Mouse (Mus musculus): ENCODE measurements around the gene Cdk18. TPM values are rescaled to one million over a fixed set of nuclear protein-coding genes. Genes with fewer than 3 reads are reported as not detected.

The Cdk18 gene
- polyA plus RNA-seq, 1 experiment from 2014 or later: 9.3 TPM

Other genes with a start within 250 kb of the Cdk18 start
- gene Nucks1, start 229.2 kb downstream of the Cdk18 start, polyA plus RNA-seq (2015; fragmentation: Nextera tagmentation; extraction: Ambion mirVana): 77.9 and 83.0 TPM in 2 replicates
- 8.6 and 9.7 TPM in 2 replicates for gene Slc45a3, start 176.7 kb downstream of the Cdk18 start, polyA plus RNA-seq (2015; fragmentation: Nextera tagmentation; extraction: Ambion mirVana)
- 19.0 and 23.2 TPM in 2 replicates for gene Elk4, start 132.1 kb downstream of the Cdk18 start, polyA plus RNA-seq (2015; fragmentation: Nextera tagmentation; extraction: Ambion mirVana)
- 17.5 and 18.5 TPM in 2 replicates for gene Mfsd4a, start 71.6 kb downstream of the Cdk18 start, polyA plus RNA-seq (2015; fragmentation: Nextera tagmentation; extraction: Ambion mirVana)
- gene Lemd1, start 51.7 kb upstream of the Cdk18 start, polyA plus RNA-seq (2015; fragmentation: Nextera tagmentation; extraction: Ambion mirVana): 0.21 and 0.32 TPM in 2 replicates
- gene AC124108.1, start 51.8 kb upstream of the Cdk18 start, polyA plus RNA-seq (2015; fragmentation: Nextera tagmentation; extraction: Ambion mirVana): 0.10 and 0.13 TPM in 2 replicates
- not detected in 2 replicates for gene Gm10188, start 90.1 kb upstream of the Cdk18 start, polyA plus RNA-seq (2015; fragmentation: Nextera tagmentation; extraction: Ambion mirVana)
- gene Klhdc8a, start 158.9 kb upstream of the Cdk18 start, polyA plus RNA-seq (2015; fragmentation: Nextera tagmentation; extraction: Ambion mirVana): 1.8 and 2.1 TPM in 2 replicates
- 4.3 and 5.5 TPM in 2 replicates for gene Nuak2, start 176.4 kb upstream of the Cdk18 start, polyA plus RNA-seq (2015; fragmentation: Nextera tagmentation; extraction: Ambion mirVana)